ENCODE assay signal across 11 mouse cellular contexts in the genomic region with DNA sequence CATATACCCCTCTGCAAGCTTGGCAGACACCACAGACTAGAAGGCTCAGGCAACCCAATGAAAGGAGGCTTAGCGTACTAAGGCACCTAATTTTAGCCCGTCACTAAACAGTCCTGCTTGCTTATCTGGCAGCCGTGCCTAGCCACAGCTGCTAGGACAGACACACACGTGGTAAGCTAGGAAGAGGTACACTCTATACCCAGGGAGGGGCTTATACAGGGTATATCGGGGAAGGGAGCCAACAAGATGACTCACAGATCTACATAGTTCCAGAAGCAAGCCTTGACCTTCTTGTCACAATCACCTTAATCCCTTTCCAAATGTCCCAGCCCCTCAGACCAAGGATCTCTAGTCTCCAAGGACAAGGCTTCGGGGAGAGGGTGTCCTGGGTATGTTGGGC. TPM values are rescaled to one million over a fixed set of nuclear protein-coding genes. Genes with fewer than 3 reads are reported as not detected.
DNase-seq lines count a peak whose midpoint lies in the region; ATAC-seq and TF ChIP-seq lines count a peak whose summit lies in the region.
"Had no signal": no experiment of that assay in that cellular context is flagged by ENCODE, and none has a peak within 500 bp of the region (broad histone marks: within the 10 kb centered on the region; RNA-seq: fewer than 3 reads in every experiment).

No protein-coding gene starts in this region.

- H3K79me2 ChIP-seq in heart, adult 2 months (replicated peaks; ENCODE audit: control insufficient read depth, insufficient read depth, low read length): no peaks in the 10 kb centered on the region

- peak; percentile 68 for DNase-seq in gastrocnemius, adult 18-20 months (ENCODE audit: low spot score)
- DNase-seq in gastrocnemius, postnatal 10 days: no peak
- peak; percentile 73 for DNase-seq in 416B (ENCODE audit: low read depth)
- peak in 1 of 2 experiments; percentile 57 for DNase-seq in heart, adult 2 months
- DNase-seq in urinary bladder, postnatal 25 days (ENCODE audit: low spot score): no peak
- DNase-seq in urinary bladder, adult 2 months (ENCODE audit: low spot score): no peak
- DNase-seq: cerebellum, adult 8-10 months; kidney, adult 18-20 months had no signal

- no peak for TF ChIP-seq POLR2A in heart, adult 2 months (IDR thresholded peaks at IDR 0.05; ENCODE audit: insufficient read depth, low read depth, low read length)

- no peak overlapping the region for H3K4me3 ChIP-seq in heart, adult 2 months
- H3K4me3 ChIP-seq in limb, embryonic 15.5 days: no peak overlapping the region
- H3K4me3 ChIP-seq in neural tube, embryonic 15.5 days (replicated peaks): no peak overlapping the region
- H3K4me3 ChIP-seq: midbrain, embryonic 13.5 days had no signal

- H3K4me2 ChIP-seq in limb, embryonic 15.5 days: no peak overlapping the region
- H3K4me2 ChIP-seq in neural tube, embryonic 15.5 days: no peak overlapping the region
- H3K4me2 ChIP-seq: midbrain, embryonic 13.5 days had no signal

- intact Hi-C loops in heart, adult 2 months (cut with DNase I): no loop called here

- no peak for TF ChIP-seq CTCF in heart, adult 2 months (IDR thresholded peaks at IDR 0.05)

- H3K4me1 ChIP-seq in heart, adult 2 months (ENCODE audit: control insufficient read depth, insufficient read depth, low read length): no peaks in the 10 kb centered on the region; the same call in 1 of the 2 replicates
- peaks cover 16% of the 10 kb centered on the region for H3K4me1 ChIP-seq in limb, embryonic 15.5 days
- H3K4me1 ChIP-seq in neural tube, embryonic 15.5 days: 0 out of 2 replicates have a peak, but pooled peaks cover 2% of the 10 kb centered on the region
- H3K4me1 ChIP-seq: midbrain, embryonic 13.5 days had no signal

- no peak for TF ChIP-seq EP300 in heart, adult 2 months (IDR thresholded peaks at IDR 0.05; ENCODE audit: insufficient read depth, low read depth, low read length)

- WGBS in heart, adult 2 months: 34% methylated on average over 6 of the region's 6 CpGs
- 52% methylated on average over 6 of the region's 6 CpGs for WGBS in limb, embryonic 15.5 days
- WGBS in neural tube, embryonic 15.5 days: 84% methylated on average over 6 of the region's 6 CpGs

- H3K9me3 ChIP-seq in limb, embryonic 15.5 days: no peaks in the 10 kb centered on the region
- no peaks in the 10 kb centered on the region for H3K9me3 ChIP-seq in neural tube, embryonic 15.5 days (replicated peaks)
- H3K9me3 ChIP-seq: midbrain, embryonic 13.5 days had no signal

- peak overlapping the region; percentile 68 for H3K27ac ChIP-seq in heart, adult 2 months
- H3K27ac ChIP-seq in limb, embryonic 15.5 days: no peak overlapping the region
- no peak overlapping the region for H3K27ac ChIP-seq in neural tube, embryonic 15.5 days (replicated peaks)
- H3K27ac ChIP-seq: midbrain, embryonic 13.5 days had no signal

- no peaks in the 10 kb centered on the region for H3K36me3 ChIP-seq in heart, adult 2 months (ENCODE audit: control insufficient read depth, insufficient read depth, low read length)
- peaks cover 48% of the 10 kb centered on the region for H3K36me3 ChIP-seq in limb, embryonic 15.5 days
- H3K36me3 ChIP-seq in neural tube, embryonic 15.5 days: peaks cover 57% of the 10 kb centered on the region

- no peaks in the 10 kb centered on the region for H3K27me3 ChIP-seq in heart, adult 2 months (ENCODE audit: control insufficient read depth, insufficient read depth, low read length)
- H3K27me3 ChIP-seq in limb, embryonic 15.5 days: no peaks in the 10 kb centered on the region
- no peaks in the 10 kb centered on the region for H3K27me3 ChIP-seq in neural tube, embryonic 15.5 days (replicated peaks)
- H3K27me3 ChIP-seq: midbrain, embryonic 13.5 days had no signal

- peak; percentile 40; the same call in 1 of the 2 replicates for ATAC-seq in limb, embryonic 15.5 days (ENCODE audit: insufficient number of reproducible peaks, low FRiP score, low TSS enrichment, low read depth)
- ATAC-seq in neural tube, embryonic 15.5 days (ENCODE audit: low FRiP score): no peak
- ATAC-seq: midbrain, embryonic 13.5 days had no signal

- H3K9ac ChIP-seq in heart, adult 2 months (ENCODE audit: low read depth, low read length): peak overlapping the region; percentile 5; the same call in 1 of the 2 replicates
- no peak overlapping the region for H3K9ac ChIP-seq in limb, embryonic 15.5 days
- no peak overlapping the region for H3K9ac ChIP-seq in neural tube, embryonic 15.5 days (replicated peaks)
- H3K9ac ChIP-seq: midbrain, embryonic 13.5 days had no signal

RNA-seq across cellular contexts. Expression of a gene that starts 23.0 kb away (rescaled TPM):
- total RNA-seq in gastrocnemius, adult 18-20 months (2021): 10 to 100 TPM; 54.5 to 82.7 TPM
- total RNA-seq in gastrocnemius, postnatal 10 days (2021): 10 to 100 TPM; 66.9 to 77.5 TPM
- total RNA-seq in heart, adult 2 months (2021): 100 to 1,000 TPM; 140 to 141 TPM
- polyA plus RNA-seq in heart, adult 2 months (2012; rRNA removed): 125 and 178 TPM in 2 replicates
- polyA plus RNA-seq in limb, embryonic 15.5 days (2015; fragmentation: Nextera tagmentation; extraction: Ambion mirVana): 17.9 and 24.4 TPM in 2 replicates
- polyA plus RNA-seq in neural tube, embryonic 15.5 days (2015; fragmentation: Nextera tagmentation; extraction: Ambion mirVana): 26.0 and 27.6 TPM in 2 replicates
- 46.1 and 50.9 TPM in 2 replicates for polyA plus RNA-seq in urinary bladder, adult 2 months (2012; rRNA removed)

Comparison
In these comparisons a context has a peak if more than half of its experiments do, and no peak if none do; other contexts are left out.
1. DNase-seq: peak in gastrocnemius, adult 18-20 months (single experiment) and 416B (single experiment); none in gastrocnemius, postnatal 10 days (single experiment), urinary bladder, postnatal 25 days (single experiment) and urinary bladder, adult 2 months (single experiment).